Mouse (Mus musculus) G1E (cell line): ENCODE results near the gene Hoxc8.
A peak's percentile ranks its signal among the peaks of the same experiment; 100 is the strongest.

ENCODE experiments used
- CTCF ChIP-seq: IDR thresholded peaks from 2 replicates; pipeline ENCODE4 v1.5.1; 2012; ENCODE audit warnings: low read depth, low read length, inconsistent platforms, mixed read lengths
- TAL1 ChIP-seq: conservative IDR thresholded peaks from 2 replicates; pipeline ENCODE4 v1.6.1; 2012; ENCODE audit warnings: low read depth, low read length, inconsistent platforms, mixed read lengths

- TF ChIP-seq TAL1 (0 out of 2 replicates have a peak, but pooled peaks have one; percentile 12), CTCF (no peak)
Measured at GRCm38 (mm10) chr15:102945185-102946077, 45.0 kb upstream of the Hoxc8 start.
